Mouse (Mus musculus) heart, embryonic 11.5 days (tissue): ENCODE measurements around the gene Catsper4. TPM values are rescaled to one million over a fixed set of nuclear protein-coding genes. Genes with fewer than 3 reads are reported as not detected.

ENCODE experiments used
- ATAC-seq: fragments of 200-750 bp; cut with Nextera tagmentation; replicated peaks from 2 replicates; pipeline ENCODE4 v1.8.0; 2017; ENCODE audit warnings: moderate library complexity; ENCODE audit not compliant: insufficient number of reproducible peaks, low FRiP score, low TSS enrichment
- H3K27ac ChIP-seq: fragments of 300-500 bp; sonication (generic); 2 replicates; pipeline ENCODE4 v1.5.1; 2014; ENCODE audit warnings: mild to moderate bottlenecking, low read depth, low read length
- H3K27me3 ChIP-seq: fragments of 300-500 bp; sonication (generic); 2 replicates; pipeline ENCODE4 v1.6.1; 2014; ENCODE audit warnings: mild to moderate bottlenecking, low read length, mixed read lengths; ENCODE audit not compliant: control insufficient read depth, insufficient read depth
- H3K36me3 ChIP-seq: fragments of 300-500 bp; sonication (generic); 2 replicates; pipeline ENCODE4 v1.6.1; 2014; ENCODE audit warnings: mild to moderate bottlenecking, low read length, moderate library complexity, mixed read lengths; ENCODE audit not compliant: control insufficient read depth, insufficient read depth
- H3K4me1 ChIP-seq: fragments of 300-500 bp; sonication (generic); 2 replicates; pipeline ENCODE4 v1.6.1; 2014; ENCODE audit warnings: low read length; ENCODE audit not compliant: control insufficient read depth, insufficient read depth
- H3K4me2 ChIP-seq: fragments of 300-500 bp; sonication (generic); 2 replicates; pipeline ENCODE4 v1.6.1; 2014; ENCODE audit warnings: mild to moderate bottlenecking, moderate library complexity
- H3K4me3 ChIP-seq: fragments of 300-500 bp; sonication (generic); 2 replicates; pipeline ENCODE4 v1.5.1; 2014; ENCODE audit warnings: low read depth, low read length
- H3K9ac ChIP-seq: fragments of 300-500 bp; sonication (generic); 2 replicates; pipeline ENCODE4 v1.6.1; 2014; ENCODE audit warnings: mild to moderate bottlenecking, low read depth, low read length, moderate library complexity
- H3K9me3 ChIP-seq: fragments of 300-500 bp; sonication (generic); replicated peaks from 2 replicates; pipeline ENCODE4 v1.6.1; 2016; ENCODE audit warnings: low read length; ENCODE audit not compliant: control insufficient read depth
- WGBS: fragments of 180-500 bp; shearing (Covaris S2); extraction: QIAGEN DNeasy Blood & Tissue Kit; methylation state at CpG from one replicate; pipeline ENCODE4 v1.1.7; 2014; ENCODE audit not compliant: insufficient replicate concordance; 5-methylcytosine and 5-hydroxymethylcytosine counted together
- polyA plus RNA-seq: library from polyadenylated mRNA; unstranded; fragments of >200 nt; fragmentation: Nextera tagmentation; extraction: Ambion mirVana; gene quantifications from 2 replicates; pipeline ENCODE4 v1.2.1, GENCODE M21; 2014

Catsper4 gene
- polyA plus RNA-seq, 1 experiment from 2014 or later, result not detected

- Histone ChIP-seq H3K36me3 (no peaks in the 10 kb centered on the region), H3K9ac (peak within 1 kb of the TSS; percentile 86), H3K4me1 (peaks cover 11% of the 10 kb centered on the region), H3K27me3 (peaks cover 28% of the 10 kb centered on the region), H3K9me3 (no peaks in the 10 kb centered on the region), H3K27ac (peak within 1 kb of the TSS; percentile 54; the same call in 1 of the 2 replicates), H3K4me2 (peak within 1 kb of the TSS; percentile 97), H3K4me3 (peak within 1 kb of the TSS; percentile 87)
- ATAC-seq, result peak; percentile 70
- under 1% methylated on average over 60 of the region's 60 CpGs for WGBS
These were observed 18.1 kb upstream of the Catsper4 start, which contains the start of gene Zfp593 for GRCm38 (mm10) chr4:134245148-134245843. Gene Zfp593 (minus strand): TSS chr4:134245592.

- Histone ChIP-seq H3K27ac (no peak within 1 kb of the TSS), H3K4me3 (peak within 1 kb of the TSS; percentile 87), H3K27me3 (peaks cover 26% of the 10 kb centered on the region), H3K4me1 (peaks cover 8% of the 10 kb centered on the region; the same call in 1 of the 2 replicates), H3K4me2 (peak within 1 kb of the TSS; percentile 97), H3K36me3 (no peaks in the 10 kb centered on the region), H3K9me3 (no peaks in the 10 kb centered on the region), H3K9ac (no peak within 1 kb of the TSS)
- 91% methylated on average over 17 of the region's 17 CpGs for WGBS
- ATAC-seq, result no peak
These were observed 16.5 kb upstream of the Catsper4 start, which contains the start of gene E130218I03Rik for GRCm38 (mm10) chr4:134243516-134244250. Gene E130218I03Rik (plus strand): TSS chr4:134243662.

- peaks cover 21% of the 10 kb centered on the region for H3K27me3 ChIP-seq
- peak overlapping the region; percentile 80 for H3K4me2 ChIP-seq
- H3K9me3 ChIP-seq, result no peaks in the 10 kb centered on the region
- 14% methylated on average over 10 of the region's 10 CpGs for WGBS
- no peak overlapping the region for H3K27ac ChIP-seq
- H3K4me3 ChIP-seq, result peak overlapping the region; percentile 41
- no peak overlapping the region for H3K9ac ChIP-seq
- H3K36me3 ChIP-seq, result no peaks in the 10 kb centered on the region
- H3K4me1 ChIP-seq, result peaks cover 7% of the 10 kb centered on the region
- ATAC-seq, result no peak
These were observed 11.5 kb upstream of the Catsper4 start for GRCm38 (mm10) chr4:134238686-134239085.

- H3K9ac ChIP-seq, result peak within 1 kb of the TSS; percentile 40; the same call in 1 of the 2 replicates
- H3K4me1 ChIP-seq, result peaks cover 7% of the 10 kb centered on the region
- H3K27ac ChIP-seq, result no peak within 1 kb of the TSS
- H3K36me3 ChIP-seq, result no peaks in the 10 kb centered on the region
- peak; percentile 39; the same call in 1 of the 2 replicates for ATAC-seq
- H3K4me3 ChIP-seq, result peak within 1 kb of the TSS; percentile 41
- peak within 1 kb of the TSS; percentile 80 for H3K4me2 ChIP-seq
- H3K27me3 ChIP-seq, result peaks cover 21% of the 10 kb centered on the region
- WGBS, result 4% methylated on average over 18 of the region's 18 CpGs
- H3K9me3 ChIP-seq, result no peaks in the 10 kb centered on the region
These were observed 11.1 kb upstream of the Catsper4 start, which contains the start of gene Cnksr1 for GRCm38 (mm10) chr4:134238279-134238651. Gene Cnksr1 (minus strand): TSS chr4:134238399.

- Histone ChIP-seq H3K4me3 (peak overlapping the region; percentile 41), H3K4me2 (peak overlapping the region; percentile 80), H3K9me3 (no peaks in the 10 kb centered on the region), H3K4me1 (peaks cover 7% of the 10 kb centered on the region), H3K27ac (no peak overlapping the region), H3K9ac (peak overlapping the region; percentile 40; the same call in 1 of the 2 replicates), H3K36me3 (no peaks in the 10 kb centered on the region), H3K27me3 (peaks cover 24% of the 10 kb centered on the region)
- whole genome bisulfite sequencing, result 17% methylated on average over 18 of the region's 19 CpGs
- no peak for ATAC-seq
These were observed 10.5 kb upstream of the Catsper4 start for GRCm38 (mm10) chr4:134237582-134238278.

- Histone ChIP-seq H3K9me3 (no peaks in the 10 kb centered on the region), H3K4me2 (no peak overlapping the region), H3K4me1 (peaks cover 10% of the 10 kb centered on the region), H3K4me3 (no peak overlapping the region), H3K9ac (no peak overlapping the region), H3K27ac (no peak overlapping the region), H3K27me3 (peaks cover 24% of the 10 kb centered on the region), H3K36me3 (no peaks in the 10 kb centered on the region)
- ATAC-seq, result no peak
- 65% methylated on average over 5 of the region's 5 CpGs for WGBS
These were observed 7.7 kb upstream of the Catsper4 start for GRCm38 (mm10) chr4:134234876-134235275.

- peaks cover 5% of the 10 kb centered on the region; the same call in 1 of the 2 replicates for H3K27me3 ChIP-seq
- H3K27ac ChIP-seq, result no peak overlapping the region
- H3K36me3 ChIP-seq, result no peaks in the 10 kb centered on the region
- no peaks in the 10 kb centered on the region for H3K9me3 ChIP-seq
- no peak overlapping the region for H3K9ac ChIP-seq
- no peak overlapping the region for H3K4me3 ChIP-seq
- 0 out of 2 replicates have a peak, but pooled peaks cover 3% of the 10 kb centered on the region for H3K4me1 ChIP-seq
- 25% methylated on average over 8 of the region's 8 CpGs for WGBS
- no peak for ATAC-seq
- H3K4me2 ChIP-seq, result no peak overlapping the region
These were observed 3.2 kb upstream of the Catsper4 start for GRCm38 (mm10) chr4:134230431-134230830.
